Mouse (Mus musculus) layer of hippocampus, adult 11-12 months (tissue): Measurements from ENCODE around the gene Bean1.

Source experiments
- DNase-seq: peaks from one replicate; pipeline ENCODE4 v3.0.0; 2022; ENCODE audit warnings: low spot score

Bean1 gene

DNA sequence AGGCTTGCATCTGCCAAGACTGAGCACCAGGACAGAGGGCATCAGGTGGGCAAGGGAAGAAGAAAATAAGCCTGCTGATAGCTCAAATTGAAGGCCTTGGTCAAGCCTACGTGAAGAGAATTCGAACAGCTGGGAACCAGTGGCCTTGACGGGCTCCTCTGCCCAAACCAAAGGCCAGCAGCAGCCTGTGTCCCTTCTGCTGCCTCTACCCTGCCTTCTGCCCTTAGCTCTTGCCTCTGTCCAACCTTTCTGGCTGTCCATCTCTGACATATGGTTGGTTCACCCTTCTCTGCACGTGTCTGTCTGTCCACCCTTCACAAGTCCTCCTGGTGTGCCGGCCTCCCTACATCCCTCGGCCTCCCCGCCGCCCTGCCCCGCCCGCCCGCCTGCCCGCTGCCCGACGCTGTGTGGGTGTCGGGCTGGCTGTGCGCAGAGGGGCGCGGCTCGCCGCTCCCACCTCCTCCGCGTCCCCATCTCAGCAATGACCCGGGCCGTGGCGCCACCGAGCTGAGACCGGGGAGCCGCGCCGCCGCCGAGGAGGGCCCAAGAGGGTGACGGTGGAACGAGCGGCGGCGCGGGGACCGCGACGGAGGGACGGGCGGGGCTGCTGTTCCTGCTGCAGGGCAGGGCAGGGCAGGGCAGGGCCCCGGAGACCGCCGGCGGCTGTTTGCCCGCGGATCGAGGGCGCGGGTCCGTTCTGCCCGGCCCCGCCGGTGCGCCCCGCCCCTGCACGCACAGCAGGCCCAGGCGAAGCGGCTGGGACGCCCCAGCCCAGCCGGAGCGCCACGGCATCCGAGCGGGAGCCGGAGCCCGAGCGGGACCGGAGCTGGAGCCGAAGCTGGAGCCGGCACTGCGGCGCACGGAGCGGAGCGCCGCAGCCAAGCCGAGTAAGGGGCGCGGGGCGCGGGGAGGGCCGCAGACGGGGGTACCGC, at the start of gene Bean1:
Bean1 (plus strand) TSS at position 325 of the 932 bp plus-strand sequence.
- DNase-seq, result no peak

DNA sequence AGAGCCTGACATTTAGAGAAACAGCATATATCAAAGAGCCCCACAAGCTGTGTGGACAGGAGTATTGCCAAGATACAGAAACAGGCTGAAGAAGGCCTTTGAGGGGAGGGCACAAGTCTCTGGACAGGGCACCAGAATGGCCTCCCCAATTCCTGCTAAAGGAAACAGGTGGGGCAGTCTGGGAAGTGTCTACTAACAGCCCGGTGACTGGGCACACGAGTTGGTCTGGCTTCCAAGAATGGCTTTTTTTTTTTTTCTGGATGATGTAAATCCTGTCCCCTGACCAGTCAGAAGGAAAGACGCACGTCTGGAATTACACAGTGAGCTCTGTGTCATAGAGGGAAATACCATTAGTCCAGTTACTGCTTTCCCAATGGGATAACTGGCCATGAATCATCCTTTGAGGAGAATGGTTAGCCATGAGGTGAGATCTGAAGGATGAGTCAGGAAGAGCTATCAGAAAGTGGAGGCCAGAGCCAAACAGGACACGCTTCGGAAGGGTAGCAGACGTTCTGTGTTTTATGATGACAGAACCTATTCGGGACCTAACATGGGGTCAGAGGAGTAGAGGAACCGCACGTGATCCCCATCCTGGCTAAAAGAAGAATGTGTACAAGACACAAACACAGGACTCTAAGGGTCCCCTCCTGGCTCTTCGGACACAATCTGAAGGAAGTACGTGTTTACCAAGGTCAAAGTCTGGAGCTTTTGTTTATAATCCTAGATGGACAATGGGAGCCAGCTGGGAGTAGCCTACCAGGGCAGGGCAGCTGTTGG, 48.4 kb upstream of the Bean1 start:
- no peak for DNase-seq

DNA sequence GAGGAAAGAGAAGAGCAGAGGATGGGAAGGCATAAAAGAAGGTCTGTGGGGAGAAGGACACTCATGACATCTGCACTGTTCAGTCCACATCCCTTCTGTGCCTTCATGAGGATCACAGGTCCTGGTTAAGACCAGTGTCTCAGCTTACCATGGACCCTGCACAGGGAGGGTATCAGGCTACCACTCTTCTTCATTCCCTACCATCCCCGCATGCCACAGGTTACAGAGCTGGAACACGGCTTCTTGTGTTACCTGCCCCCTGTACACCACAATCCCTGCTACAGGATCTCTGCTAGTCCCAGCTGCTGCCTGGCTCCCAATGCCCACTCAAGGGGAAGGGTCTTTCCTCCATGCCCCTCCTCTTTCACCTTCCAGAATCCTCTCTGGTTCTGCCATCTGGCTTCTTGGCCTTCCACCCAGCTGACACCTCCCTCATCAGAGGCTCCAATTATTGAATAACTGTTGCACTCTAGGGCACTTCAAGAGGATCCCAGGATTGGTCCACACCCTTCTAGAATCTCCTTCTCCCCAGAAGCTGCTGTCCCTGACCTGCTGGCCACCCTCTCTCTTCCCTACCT, 47.1 kb upstream of the Bean1 start:
- no peak for DNase-seq

DNA sequence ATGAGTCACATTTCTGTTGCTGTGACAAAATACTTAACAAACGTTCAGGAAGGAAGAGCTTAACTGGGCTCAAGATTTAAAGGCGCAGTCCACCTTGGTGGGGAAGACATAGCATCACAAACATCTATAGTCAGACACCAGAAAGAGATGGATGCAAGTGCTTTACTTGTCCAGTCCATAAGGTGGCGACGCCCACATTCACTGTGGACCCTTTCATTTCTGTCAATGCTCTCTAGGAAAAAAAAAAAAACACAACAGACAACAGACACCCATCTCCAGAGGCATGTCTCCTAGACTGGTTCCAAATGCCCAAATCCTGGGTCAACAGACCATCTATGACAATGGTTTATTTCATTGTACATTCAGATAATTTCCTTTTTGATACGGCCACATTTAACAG, 45.7 kb upstream of the Bean1 start:
- DNase-seq, result no peak

DNA sequence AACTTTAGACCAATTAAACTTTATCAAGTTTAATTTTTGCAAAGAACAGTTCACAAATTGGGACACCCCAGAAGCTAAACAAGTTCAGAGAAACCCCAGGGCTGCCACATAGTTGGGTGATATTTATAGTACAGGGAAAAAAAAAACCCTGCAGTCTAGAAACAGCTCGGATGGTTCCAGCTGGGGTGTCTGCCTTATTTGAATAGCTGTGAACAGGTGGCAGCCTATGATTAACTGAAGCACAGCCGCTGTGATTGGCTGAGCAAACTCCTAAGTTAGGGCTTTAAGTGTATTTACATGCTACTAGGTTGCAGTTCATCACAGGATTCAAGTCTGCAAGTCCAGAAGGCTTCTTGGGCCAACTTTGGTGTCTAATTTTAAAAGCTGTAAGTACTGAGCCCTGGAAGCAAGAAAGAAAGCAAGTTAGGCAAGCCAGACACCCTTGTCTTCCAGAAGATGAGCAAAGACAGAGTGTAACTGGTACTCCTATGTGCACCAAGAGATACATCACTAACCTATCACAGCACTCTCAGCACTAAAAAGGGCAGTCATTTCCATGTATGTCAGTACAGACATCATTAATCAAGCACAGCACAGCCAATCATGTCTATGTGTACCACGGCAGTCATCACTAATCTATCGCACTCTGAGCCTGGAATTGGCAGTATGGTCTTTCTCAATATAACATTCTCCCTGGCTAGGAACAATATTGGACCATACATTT, 42.9 kb upstream of the Bean1 start:
- peak; percentile 60 for DNase-seq

DNA sequence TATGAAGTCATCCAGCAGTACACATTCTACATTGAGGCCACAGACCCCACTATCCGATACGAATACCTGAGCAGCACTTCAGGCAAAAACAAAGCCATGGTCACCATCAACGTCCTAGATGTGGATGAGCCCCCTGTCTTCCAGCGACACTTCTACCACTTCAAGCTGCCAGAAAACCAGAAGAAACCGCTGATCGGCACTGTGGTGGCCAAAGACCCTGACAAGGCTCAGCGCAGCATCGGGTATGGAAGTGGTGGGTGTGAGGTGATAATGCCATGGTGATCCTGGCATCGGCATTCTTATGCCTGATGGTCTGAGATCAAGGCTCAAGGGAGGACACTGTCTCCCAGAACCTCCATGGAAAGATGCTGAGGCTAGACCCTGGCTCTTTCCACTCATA, 39.3 kb upstream of the Bean1 start:
- no peak for DNase-seq

DNA sequence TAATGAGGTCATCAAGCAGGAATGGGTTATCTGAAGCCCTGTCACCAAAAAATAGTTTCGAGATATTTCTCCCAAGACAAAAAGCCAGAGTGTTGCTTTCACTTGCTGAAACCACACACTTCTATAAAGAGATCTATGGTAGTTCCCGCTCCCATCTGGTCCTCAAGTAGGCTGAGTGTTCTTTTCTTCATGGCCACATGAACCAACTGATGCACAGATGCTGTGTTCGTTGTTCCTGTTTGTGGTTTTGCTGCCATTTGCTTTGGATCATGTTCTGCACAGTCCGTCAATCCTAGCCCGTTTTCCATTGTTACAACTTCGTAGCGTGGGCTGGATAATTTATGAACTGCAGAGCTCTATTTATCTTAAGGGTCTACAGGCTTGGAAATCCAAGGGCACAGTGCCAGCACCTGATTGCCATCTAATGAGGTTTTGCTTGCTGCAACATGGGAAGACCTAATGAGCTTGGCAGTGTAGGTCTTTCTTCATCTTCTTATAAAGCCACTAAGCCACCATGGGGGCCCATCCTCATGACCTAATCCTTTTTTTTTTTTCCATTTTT, 38.7 kb upstream of the Bean1 start:
- peak; percentile 34 for DNase-seq

DNA sequence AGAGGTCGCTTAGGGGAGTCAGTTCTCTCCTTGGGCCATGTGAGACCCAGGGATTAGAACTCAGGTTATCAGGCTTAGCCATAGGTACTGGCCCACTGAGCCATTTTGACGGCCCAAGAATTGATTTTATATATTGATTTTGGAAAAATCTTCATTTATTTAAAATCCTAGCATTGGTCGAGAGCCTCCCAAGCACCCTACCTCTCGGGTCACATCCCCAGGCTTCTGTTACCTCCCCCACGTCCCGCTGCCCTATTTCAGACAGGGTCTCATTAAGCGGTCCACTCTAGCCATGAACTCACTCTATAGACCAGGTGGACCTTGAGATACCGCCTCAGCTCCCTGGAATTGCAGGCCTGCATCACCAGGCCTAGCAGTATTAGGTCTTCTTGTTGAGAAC, 35.7 kb upstream of the Bean1 start:
- DNase-seq, result no peak

DNA sequence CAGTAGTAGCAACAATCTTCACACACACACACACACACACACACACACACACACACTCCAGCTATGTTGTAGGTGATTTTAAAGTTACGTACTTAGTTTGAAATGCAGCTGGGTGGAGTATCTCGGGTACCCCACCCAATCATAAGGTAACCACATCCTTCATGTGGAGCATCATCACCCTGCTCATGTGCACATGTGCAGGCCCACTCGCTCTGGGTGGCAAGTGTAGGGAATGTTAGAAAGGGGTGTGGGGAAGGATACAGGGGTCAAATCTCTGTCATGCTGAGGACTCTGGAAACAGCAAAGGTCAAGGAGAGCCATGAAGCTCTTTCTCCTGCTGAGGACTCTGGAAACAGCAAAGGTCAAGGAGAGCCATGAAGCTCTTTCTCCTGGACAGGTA, 34.0 kb upstream of the Bean1 start:
- no peak for DNase-seq

DNA sequence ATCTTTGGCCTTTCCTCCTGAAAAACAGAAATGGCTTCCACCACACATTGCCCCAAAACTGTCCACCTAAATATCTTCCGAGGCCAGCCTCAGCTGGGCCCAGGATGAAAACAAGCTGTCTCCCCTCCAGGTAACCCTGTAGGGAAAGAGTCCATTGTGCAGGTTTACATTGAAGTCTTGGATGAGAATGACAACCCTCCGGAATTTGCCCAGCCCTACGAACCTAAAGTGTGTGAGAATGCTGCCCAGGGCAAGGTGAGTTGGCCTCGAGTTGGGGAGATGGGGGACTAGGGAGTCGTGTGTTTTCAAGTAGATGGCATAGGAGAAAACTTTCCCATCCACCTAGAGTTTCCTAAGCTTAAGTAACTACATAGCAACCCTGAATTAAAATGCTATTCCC, 32.6 kb upstream of the Bean1 start:
- DNase-seq, result no peak

DNA sequence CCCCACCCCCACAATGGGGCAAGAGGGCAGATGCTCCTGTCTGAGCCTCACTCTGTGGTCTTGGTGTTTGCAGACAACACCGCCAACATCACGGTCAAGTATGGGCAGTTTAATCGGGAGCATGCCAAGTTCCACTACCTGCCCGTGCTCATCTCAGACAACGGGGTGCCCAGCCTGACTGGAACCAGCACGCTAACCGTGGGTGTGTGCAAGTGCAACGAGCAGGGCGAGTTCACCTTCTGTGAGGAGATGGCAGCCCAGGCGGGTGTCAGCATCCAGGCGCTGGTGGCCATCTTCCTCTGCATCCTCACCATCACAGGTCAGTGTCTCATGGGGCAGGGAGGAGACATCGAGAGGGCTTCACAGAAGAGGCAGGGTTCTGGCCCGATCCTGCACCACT, 29.6 kb upstream of the Bean1 start:
- no peak for DNase-seq

DNA sequence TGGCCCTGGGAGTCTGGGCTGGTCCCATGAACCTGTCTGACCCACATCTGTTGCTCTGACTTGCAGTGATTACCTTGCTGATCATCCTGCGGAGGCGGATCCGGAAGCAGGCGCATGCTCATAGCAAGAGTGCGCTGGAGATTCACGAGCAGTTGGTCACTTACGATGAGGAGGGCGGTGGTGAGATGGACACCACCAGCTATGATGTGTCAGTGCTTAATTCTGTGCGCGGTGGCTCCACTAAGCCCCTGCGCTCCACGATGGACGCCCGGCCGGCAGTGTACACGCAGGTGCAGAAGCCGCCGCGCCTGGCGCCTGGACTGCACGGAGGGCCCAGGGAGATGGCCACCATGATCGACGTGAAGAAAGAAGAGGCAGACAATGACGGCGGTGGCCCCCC, 27.8 kb upstream of the Bean1 start:
- no peak for DNase-seq

DNA sequence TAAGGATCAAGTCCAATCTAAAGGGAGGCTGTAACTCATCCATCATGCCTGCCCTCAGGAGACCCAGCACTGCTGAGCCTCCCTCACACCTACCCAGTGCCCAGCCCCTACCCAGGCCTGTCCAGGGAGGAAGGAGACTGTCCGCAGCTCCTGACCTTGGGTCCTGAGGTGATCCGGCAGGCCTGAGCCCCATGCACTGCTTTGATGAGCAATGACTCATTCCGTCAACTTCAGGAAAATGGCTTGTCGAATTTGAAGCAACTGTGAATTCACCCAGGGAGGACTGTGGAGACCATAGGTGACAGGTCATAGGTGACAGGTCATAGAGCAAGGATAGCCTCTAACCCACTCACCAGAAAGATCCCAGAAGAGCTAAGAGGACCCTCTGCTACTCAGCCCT, 26.9 kb upstream of the Bean1 start:
- DNase-seq, result no peak

DNA sequence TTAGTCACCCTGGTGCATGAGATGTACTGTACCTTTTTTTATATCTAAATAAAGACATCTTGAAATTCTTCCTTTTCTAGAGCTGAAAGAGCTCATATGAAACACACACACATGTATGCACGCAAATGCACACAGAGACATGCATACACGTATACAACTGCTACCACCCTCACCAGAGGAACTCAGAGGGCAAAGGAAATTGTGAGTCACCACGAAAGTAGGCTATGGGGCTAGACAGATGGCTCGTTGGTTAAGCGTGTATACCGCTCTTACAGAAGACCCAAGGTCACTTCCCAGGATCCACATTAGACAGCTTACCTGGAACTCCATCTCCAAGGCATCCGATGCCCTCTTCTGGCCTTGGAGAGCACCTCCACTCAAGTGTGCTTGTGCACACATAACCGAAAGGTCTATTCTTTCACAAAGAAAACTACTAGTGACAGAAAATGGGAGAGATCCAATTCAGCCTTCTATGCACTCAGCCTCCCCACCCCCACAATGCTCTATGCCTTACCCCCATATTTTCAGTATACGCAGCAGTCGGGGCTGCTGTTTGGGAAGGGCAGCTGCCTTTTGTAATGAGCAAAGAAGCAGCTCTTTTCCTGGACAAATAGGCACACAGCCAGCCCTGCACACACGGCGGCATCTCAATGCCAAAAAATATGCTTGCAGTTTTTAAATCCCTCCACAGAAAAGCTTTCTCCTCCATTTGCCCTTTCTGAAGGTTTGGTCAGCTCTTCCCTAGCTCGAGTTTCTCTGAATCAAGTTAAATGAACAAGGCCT, 25.6 kb upstream of the Bean1 start:
- no peak for DNase-seq

DNA sequence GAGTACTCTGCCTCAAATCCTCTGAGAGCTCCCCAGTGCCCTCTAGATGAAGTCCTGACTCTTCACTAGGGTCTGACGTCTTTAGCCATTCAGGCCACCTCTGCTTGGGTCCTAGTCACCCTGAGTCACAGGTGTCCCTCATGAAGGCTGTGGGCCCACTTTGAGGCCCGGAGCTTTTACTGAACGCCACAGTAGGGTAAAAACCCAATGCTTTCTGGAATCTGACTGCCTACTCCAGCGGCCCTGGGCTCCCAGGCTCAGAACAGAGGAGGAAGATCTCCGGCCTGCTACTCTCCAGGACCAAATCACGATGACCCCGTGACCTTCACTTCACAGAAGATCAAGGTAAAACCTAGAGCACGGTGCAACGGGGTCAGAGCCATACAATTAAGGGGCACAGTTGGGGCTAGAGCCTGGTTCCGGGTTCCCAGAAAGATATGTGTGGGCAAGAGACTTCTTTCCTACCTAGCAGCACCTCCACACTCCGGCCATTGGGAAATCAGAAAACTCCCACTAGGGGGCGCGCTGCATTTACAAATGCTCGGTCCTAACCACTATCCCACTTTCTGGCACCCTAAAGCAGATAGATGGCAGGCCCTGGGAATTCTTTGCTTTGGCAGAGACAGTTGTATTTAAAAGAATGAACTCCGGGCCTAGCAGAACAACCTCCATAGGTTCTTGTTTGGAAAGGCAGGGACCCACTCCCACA, 24.1 kb upstream of the Bean1 start:
- peak; percentile 93 for DNase-seq

DNA sequence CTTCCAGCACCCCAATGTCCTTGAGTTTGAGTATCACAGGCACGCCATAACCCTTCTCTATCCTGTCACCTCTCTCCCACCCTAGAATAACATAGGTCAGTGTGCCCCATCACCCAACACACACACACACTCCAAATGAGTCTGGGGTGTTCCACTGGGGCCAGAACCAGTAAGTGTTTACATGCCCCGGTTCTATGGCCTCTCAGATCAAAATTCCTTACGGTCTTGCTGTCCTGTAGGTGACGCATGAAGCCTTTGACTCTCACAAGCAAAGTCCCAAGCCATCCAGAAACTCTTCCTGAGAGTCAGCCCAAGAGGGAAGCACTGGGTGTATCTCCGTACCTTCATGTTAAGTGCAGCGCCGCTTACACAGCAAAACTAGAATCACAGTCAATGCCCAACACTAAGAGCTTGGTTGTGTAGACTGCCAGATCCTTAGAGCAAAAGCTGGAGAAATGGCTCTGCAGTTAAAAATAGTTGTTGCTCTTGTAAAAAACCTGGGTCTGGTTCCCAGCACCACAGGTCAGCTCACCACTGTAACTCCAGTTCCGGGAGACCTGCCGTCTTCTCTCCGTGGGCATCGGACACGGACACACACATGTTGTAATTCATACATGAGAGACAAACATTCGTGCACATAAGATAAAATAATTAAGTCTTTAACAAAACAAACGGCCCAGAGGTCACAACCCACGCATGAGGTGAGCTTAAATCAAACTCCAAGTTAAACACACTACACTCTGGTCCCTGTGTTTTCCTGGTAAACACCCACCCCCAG, 23.3 kb upstream of the Bean1 start:
- no peak for DNase-seq

DNA sequence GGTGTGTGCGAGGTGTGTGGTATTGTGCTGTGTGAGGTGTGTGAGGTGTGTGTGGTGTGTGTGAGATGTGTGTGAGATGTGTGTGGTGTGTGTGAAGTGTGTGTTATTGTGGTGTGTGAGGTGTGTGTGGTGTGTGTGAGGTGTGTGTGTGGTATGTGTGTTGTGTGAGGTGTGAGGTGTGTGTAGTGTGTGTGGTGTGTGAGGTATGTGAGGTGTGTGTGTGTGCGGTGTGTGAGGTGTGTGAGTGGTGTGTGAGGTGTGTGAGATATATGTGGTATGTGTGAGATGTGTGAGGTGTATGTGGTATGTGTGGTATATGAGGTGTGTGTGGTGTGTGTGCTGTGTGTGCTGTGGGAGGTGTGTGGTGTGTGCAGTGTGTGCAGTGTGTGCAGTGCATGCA, 22.3 kb upstream of the Bean1 start:
- DNase-seq, result no peak

DNA sequence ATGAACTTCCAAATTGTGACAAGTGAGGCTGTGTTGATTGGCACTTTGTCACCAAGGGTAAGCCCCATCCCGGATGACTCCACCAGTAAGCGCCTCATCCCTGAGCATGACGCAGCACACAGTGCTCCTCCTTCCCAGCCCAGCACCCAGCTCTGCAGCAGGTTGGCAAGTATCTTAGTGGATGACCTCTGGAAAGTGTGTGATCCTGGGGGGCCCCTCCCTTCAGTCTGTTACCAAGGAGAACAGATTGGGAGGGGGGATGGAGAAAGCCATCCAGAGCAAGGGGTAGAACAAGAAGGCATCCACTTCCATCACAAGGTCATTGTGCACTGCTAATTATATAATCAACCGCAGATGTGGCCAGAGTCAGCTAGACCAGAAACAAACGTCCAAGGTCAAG, 9.5 kb upstream of the Bean1 start:
- DNase-seq, result no peak

DNA sequence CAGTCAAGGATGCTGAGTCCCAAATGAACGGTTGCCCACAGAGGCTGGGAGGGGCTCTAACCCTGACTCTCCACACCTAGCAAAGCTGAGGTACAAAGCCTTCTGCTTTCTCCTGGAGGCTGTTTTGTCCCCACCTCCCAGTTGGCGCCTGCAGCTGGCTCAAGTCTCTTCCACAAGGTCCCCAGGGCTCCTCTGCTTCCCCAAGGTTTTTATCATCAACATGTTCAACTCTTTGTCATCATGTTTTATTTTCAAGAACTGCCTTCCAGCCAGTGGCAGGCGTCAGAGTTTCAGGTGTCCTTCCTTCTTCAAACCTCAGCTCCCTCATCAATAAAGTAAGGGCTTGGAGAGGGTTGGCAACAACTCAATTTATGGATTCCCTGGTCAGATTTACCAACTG, 781 bp upstream of the Bean1 start:
- DNase-seq, result no peak
